Mouse (Mus musculus) liver, embryonic 14.5 days (tissue): Measurements from ENCODE around the gene C5ar1. TPM values are rescaled to one million over a fixed set of nuclear protein-coding genes. Genes with fewer than 3 reads are reported as not detected.
"Not testable (repeated sequence)": the region's sequence is repeated elsewhere in the genome, so short reads cannot be mapped to it uniquely, and the experiment has no call there.

Experiments
- ATAC-seq: fragments of 200-750 bp; cut with Nextera tagmentation; 2 replicates; pipeline ENCODE4 v1.8.0; 2017; ENCODE audit warnings: moderate number of reproducible peaks, mild to moderate bottlenecking, moderate library complexity; ENCODE audit not compliant: insufficient read depth
- DNase-seq, 3 experiments: peaks; one replicate each; pipeline ENCODE4 v3.0.0-alpha.2; 2012 to 2013; ENCODE audit warnings: low read depth in 3 of 3, low spot score in 3 of 3
- H3K27ac ChIP-seq: fragments of 300-500 bp; sonication (generic); 2 replicates; pipeline ENCODE4 v1.5.1; 2014; ENCODE audit warnings: moderate library complexity, mild to moderate bottlenecking, control low read depth, inconsistent platforms
- H3K27me3 ChIP-seq: fragments of 300-500 bp; sonication (generic); 2 replicates; pipeline ENCODE4 v1.6.1; 2014; ENCODE audit warnings: mild to moderate bottlenecking, low read length, moderate library complexity; ENCODE audit not compliant: control insufficient read depth, insufficient read depth
- H3K36me3 ChIP-seq: fragments of 300-500 bp; sonication (generic); replicated peaks from 2 replicates; pipeline ENCODE4 v1.6.1; 2014; ENCODE audit warnings: low read depth; ENCODE audit not compliant: control insufficient read depth, insufficient read depth
- H3K4me1 ChIP-seq, 2 experiments: fragments of 200-500 bp in 1 of 2; fragments of 300-500 bp in 1 of 2; sonication (generic) in 1 of 2; replicated peaks; 2 replicates each; pipeline ENCODE4 v1.6.1; 2012 to 2014; ENCODE audit warnings: antibody characterized with exemption in 1 of 2, inconsistent platforms in 1 of 2, low read length in 1 of 2; ENCODE audit not compliant: control insufficient read depth in 2 of 2, insufficient read depth in 2 of 2
- H3K4me2 ChIP-seq: fragments of 300-500 bp; sonication (generic); 2 replicates; pipeline ENCODE4 v1.6.1; 2014; ENCODE audit warnings: low read depth, mild to moderate bottlenecking, control low read depth, moderate library complexity
- H3K4me3 ChIP-seq, 2 experiments: fragments of 200-500 bp in 1 of 2; fragments of 300-500 bp in 1 of 2; sonication (generic) in 1 of 2; 2 replicates each; pipeline ENCODE4 v1.5.1; 2012 to 2014; ENCODE audit warnings: low read depth in 2 of 2, low read length in 2 of 2, mild to moderate bottlenecking in 2 of 2, control low read depth in 1 of 2, inconsistent platforms in 1 of 2, moderate library complexity in 1 of 2; ENCODE audit not compliant: insufficient read depth in 1 of 2
- H3K9ac ChIP-seq: fragments of 300-500 bp; sonication (generic); replicated peaks from 2 replicates; pipeline ENCODE4 v1.6.1; 2014; ENCODE audit warnings: mild to moderate bottlenecking, control low read depth, moderate library complexity
- H3K9me3 ChIP-seq: fragments of 300-500 bp; sonication (generic); 2 replicates; pipeline ENCODE4 v1.6.1; 2016; ENCODE audit warnings: low read length, mixed read lengths; ENCODE audit not compliant: control insufficient read depth
- CTCF ChIP-seq: IDR thresholded peaks from 2 replicates; pipeline ENCODE4 v1.5.1; 2016; ENCODE audit warnings: antibody characterized with exemption, low read depth, control low read depth
- EP300 ChIP-seq: IDR thresholded peaks from 2 replicates; pipeline ENCODE4 v1.6.1; 2016; ENCODE audit warnings: antibody characterized with exemption, low read depth
- WGBS: fragments of 180-500 bp; shearing (Covaris S2); extraction: QIAGEN DNeasy Blood & Tissue Kit; methylation state at CpG from one replicate; pipeline ENCODE4 v1.1.7; 2014; ENCODE audit not compliant: insufficient replicate concordance; 5-methylcytosine and 5-hydroxymethylcytosine counted together
- polyA plus RNA-seq, 2 experiments: library from polyadenylated mRNA; depleted of rRNA in 1 of 2; stranded (reverse) in 1 of 2; unstranded in 1 of 2; fragments of >200 nt; fragmentation: Nextera tagmentation in 1 of 2; extraction: Ambion mirVana in 1 of 2; gene quantifications; 2 replicates each; pipeline versions ENCODE4 v1.2.1 to v1.2.3; 2012 to 2014

C5ar1 gene
- polyA plus RNA-seq, 2 experiments: 0.95 to 1.9 TPM

- no peaks in the 10 kb centered on the region for H3K9me3 ChIP-seq
- 19% methylated on average over 1 of the region's 1 CpGs for WGBS
- no peak overlapping the region for H3K4me3 ChIP-seq
- no peaks in the 10 kb centered on the region for H3K27me3 ChIP-seq
- ATAC-seq (no peak), DNase-seq (no peak)
- no peak overlapping the region for H3K9ac ChIP-seq
- TF ChIP-seq CTCF (no peak), EP300 (no peak)
- H3K36me3 ChIP-seq: no peaks in the 10 kb centered on the region
- H3K4me2 ChIP-seq: no peak overlapping the region
- H3K27ac ChIP-seq: no peak overlapping the region
- H3K4me1 ChIP-seq: no peaks in the 10 kb centered on the region
Measured at GRCm38 (mm10) chr7:16261097-16261496, 1.8 kb upstream of the C5ar1 start.

DNA sequence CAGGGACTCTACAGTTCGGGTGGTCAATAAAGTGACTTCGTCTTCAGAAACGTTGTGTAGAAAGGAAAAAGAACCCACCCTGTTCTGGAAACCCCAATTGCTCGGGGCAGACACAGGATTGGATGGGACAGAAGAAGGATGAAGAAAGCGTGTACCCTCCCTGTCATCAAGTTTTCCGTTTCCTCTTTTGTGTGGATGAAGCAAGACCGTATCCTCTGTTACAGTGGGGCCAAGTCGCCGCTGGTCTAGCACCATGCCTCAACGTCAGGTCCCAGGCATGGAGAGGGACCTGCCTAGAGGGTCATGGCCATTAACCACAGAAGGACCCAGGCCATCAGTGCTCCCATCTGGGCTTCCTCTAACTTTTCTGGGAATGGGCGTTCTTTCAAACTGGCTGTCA, 1.5 kb downstream of the C5ar1 start:
- 54% methylated on average over 11 of the region's 11 CpGs for WGBS
- H3K27me3 ChIP-seq: no peaks in the 10 kb centered on the region
- no peak overlapping the region for H3K9ac ChIP-seq
- ATAC-seq: no peak
- no peak for DNase-seq
- no peak overlapping the region for H3K4me3 ChIP-seq
- no peak for TF ChIP-seq EP300
- no peak for TF ChIP-seq CTCF
- no peaks in the 10 kb centered on the region for H3K9me3 ChIP-seq
- H3K4me1 ChIP-seq: no peaks in the 10 kb centered on the region
- H3K4me2 ChIP-seq: no peak overlapping the region
- H3K27ac ChIP-seq: no peak overlapping the region
- H3K36me3 ChIP-seq: no peaks in the 10 kb centered on the region

DNA sequence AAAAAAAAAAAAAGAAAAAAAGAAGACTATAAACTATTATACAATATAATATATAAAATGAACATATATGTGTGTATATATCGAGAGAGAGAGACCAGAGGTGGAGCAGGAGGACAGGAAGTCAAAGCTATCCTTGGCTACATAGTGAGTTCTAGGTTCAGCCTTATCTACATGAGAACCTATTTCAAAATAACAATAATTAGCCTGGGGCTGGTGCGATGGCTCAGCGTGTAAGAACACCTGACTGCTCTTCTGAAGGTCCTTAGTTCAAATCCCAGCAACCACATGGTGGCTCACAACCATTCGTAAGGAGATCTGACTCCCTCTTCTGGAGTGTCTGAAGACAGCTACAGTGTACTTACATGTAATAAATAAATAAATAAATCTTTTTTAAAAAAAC, 3.4 kb downstream of the C5ar1 start:
- not testable (repeated sequence) for H3K36me3 ChIP-seq, H3K9me3 ChIP-seq, H3K27me3 ChIP-seq, H3K9ac ChIP-seq, H3K4me1 ChIP-seq, H3K27ac ChIP-seq, ATAC-seq, H3K4me3 ChIP-seq, H3K4me2 ChIP-seq, DNase-seq
- 68% methylated on average over 4 of the region's 4 CpGs for WGBS

- H3K36me3 ChIP-seq: no peaks in the 10 kb centered on the region
- ATAC-seq (no peak), DNase-seq (no peak)
- H3K9ac ChIP-seq: no peak overlapping the region
- H3K4me1 ChIP-seq: peaks cover 0 to 5% of the 10 kb centered on the region in 2 experiments; a peak in 1 of 4 replicates
- H3K9me3 ChIP-seq: no peaks in the 10 kb centered on the region
- no peak overlapping the region for H3K4me3 ChIP-seq
- no peaks in the 10 kb centered on the region for H3K27me3 ChIP-seq
- no peak overlapping the region for H3K27ac ChIP-seq
- 17% methylated on average over 4 of the region's 4 CpGs for WGBS
- H3K4me2 ChIP-seq: no peak overlapping the region
- TF ChIP-seq CTCF (no peak), EP300 (no peak)
Measured at GRCm38 (mm10) chr7:16254195-16254594, 5.1 kb downstream of the C5ar1 start.

DNA sequence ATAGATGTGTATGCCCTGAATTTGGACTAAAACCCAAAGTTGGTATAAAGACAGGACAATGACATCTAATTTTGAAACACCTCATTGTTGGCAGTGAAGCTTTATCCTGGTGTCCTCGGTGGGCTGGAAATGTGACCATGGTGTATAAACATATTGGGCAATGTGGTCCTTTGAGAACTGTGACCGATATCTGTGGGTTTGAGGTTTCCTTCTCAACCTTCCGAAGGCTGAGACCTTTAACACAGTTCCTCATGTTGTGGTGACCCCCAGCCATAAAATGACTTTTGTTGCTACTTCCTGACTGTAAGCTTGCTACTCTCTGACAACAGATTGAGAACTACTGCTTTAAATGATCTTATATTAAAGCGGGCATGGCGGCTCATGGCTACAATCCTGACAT, 8.7 kb downstream of the C5ar1 start:
- H3K4me3 ChIP-seq: no peak overlapping the region
- H3K9me3 ChIP-seq: no peaks in the 10 kb centered on the region
- no peak for ATAC-seq
- no peaks in the 10 kb centered on the region for H3K27me3 ChIP-seq
- H3K9ac ChIP-seq: no peak overlapping the region
- TF ChIP-seq EP300: no peak
- TF ChIP-seq CTCF: no peak
- no peak for DNase-seq
- H3K36me3 ChIP-seq: no peaks in the 10 kb centered on the region
- 13% methylated on average over 5 of the region's 5 CpGs for WGBS
- peaks cover 0 to 5% of the 10 kb centered on the region in 2 experiments; a peak in 1 of 4 replicates for H3K4me1 ChIP-seq
- H3K4me2 ChIP-seq: no peak overlapping the region
- no peak overlapping the region for H3K27ac ChIP-seq
